Mouse (Mus musculus): ENCODE data around the gene Agpat3. TPM values are rescaled to one million over a fixed set of nuclear protein-coding genes. Genes with fewer than 3 reads are reported as not detected.

Agpat3 gene
- total RNA-seq, 2 experiments from 2014 or later: 217 to 218 TPM

- no peak for DNase-seq (ENCODE audit: low spot score in 2 of 2)
These were observed 27.6 kb downstream of the Agpat3 start for GRCm38 (mm10) chr10:78324556-78325164.

GRCm38 (mm10) chr10:78323214-78323880, 28.9 kb downstream of the Agpat3 start:
- DNase-seq (ENCODE audit: low spot score in 2 of 2): peak; percentile 52 to 85

- no peak for DNase-seq (ENCODE audit: low spot score in 2 of 2)
These were observed 29.5 kb downstream of the Agpat3 start for GRCm38 (mm10) chr10:78322806-78323205.

GRCm38 (mm10) chr10:78321133-78321757, 31.0 kb downstream of the Agpat3 start:
- DNase-seq (ENCODE audit: low spot score in 2 of 2): no peak

- no peak for DNase-seq (ENCODE audit: low spot score in 2 of 2)
These were observed 31.8 kb downstream of the Agpat3 start for GRCm38 (mm10) chr10:78320526-78320925.

- no peak for DNase-seq (ENCODE audit: low spot score in 2 of 2)
These were observed 32.3 kb downstream of the Agpat3 start for GRCm38 (mm10) chr10:78319940-78320339.

GRCm38 (mm10) chr10:78317270-78317923, 34.9 kb downstream of the Agpat3 start:
- no peak for DNase-seq (ENCODE audit: low spot score in 2 of 2)

- no peak for DNase-seq (ENCODE audit: low spot score in 2 of 2)
These were observed 35.8 kb downstream of the Agpat3 start for GRCm38 (mm10) chr10:78316228-78317087.

- DNase-seq (ENCODE audit: low spot score in 2 of 2): no peak
These were observed 37.1 kb downstream of the Agpat3 start for GRCm38 (mm10) chr10:78315145-78315544.

- DNase-seq (ENCODE audit: low spot score in 2 of 2): no peak
These were observed 40.2 kb downstream of the Agpat3 start for GRCm38 (mm10) chr10:78311886-78312635.

- no peak for DNase-seq (ENCODE audit: low spot score in 2 of 2)
These were observed 41.5 kb downstream of the Agpat3 start for GRCm38 (mm10) chr10:78310747-78311267.

GRCm38 (mm10) chr10:78308617-78309016, 43.7 kb downstream of the Agpat3 start:
- no peak for DNase-seq (ENCODE audit: low spot score in 2 of 2)

GRCm38 (mm10) chr10:78307391-78307790, 44.9 kb downstream of the Agpat3 start:
- no peak for DNase-seq (ENCODE audit: low spot score in 2 of 2)

- no peak for DNase-seq (ENCODE audit: low spot score in 2 of 2)
These were observed 46.3 kb downstream of the Agpat3 start for GRCm38 (mm10) chr10:78306027-78306426.

GRCm38 (mm10) chr10:78304996-78305395, 47.3 kb downstream of the Agpat3 start:
- DNase-seq (ENCODE audit: low spot score in 2 of 2): no peak

GRCm38 (mm10) chr10:78303675-78304074, 48.6 kb downstream of the Agpat3 start:
- DNase-seq (ENCODE audit: low spot score in 2 of 2): no peak

GRCm38 (mm10) chr10:78300061-78300460, 52.2 kb downstream of the Agpat3 start:
- peak; percentile 29 to 51 for DNase-seq (ENCODE audit: low spot score in 2 of 2)

- DNase-seq (ENCODE audit: low spot score in 2 of 2): no peak
These were observed 53.3 kb downstream of the Agpat3 start for GRCm38 (mm10) chr10:78298651-78299644.
